In the genomic region with DNA sequence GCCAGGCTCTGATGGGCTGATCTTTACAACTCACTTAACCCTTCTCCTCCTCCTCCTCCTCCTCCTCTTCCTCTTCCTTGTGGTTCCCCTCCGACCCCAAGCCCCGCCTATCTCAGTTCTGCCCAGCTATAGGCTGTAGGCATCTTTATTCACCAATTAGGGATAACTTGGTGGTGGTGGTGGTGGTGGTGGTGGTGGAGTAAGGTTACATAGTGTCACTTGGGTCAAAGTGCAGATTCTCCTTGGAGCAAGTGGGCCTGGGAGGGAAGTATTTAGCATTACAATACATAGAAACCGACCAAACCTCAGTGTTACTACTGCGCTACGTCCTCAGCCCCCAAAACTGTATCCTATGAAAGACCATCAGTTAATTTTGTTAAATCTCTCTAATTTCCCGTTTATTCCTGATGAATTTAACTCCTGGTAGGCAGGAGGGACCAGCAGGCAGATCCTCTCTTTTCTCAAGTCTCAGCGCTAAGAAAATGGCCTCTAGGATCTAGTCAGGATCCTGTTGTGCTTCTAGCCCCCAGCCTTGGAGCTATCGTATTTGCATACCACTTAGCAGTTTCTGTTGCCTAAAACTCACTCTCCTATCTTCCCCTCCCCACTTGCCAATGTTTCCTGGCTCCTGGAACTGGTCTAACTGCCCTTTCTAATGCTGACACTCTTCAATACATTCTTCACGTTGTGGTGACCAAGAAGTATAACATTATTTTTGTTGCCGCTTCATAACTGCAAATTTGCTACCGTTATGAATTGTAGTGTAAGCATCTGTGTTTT, we compare ENCODE assay signal across 8 mouse cellular contexts. TPM values are rescaled to one million over a fixed set of nuclear protein-coding genes. Genes with fewer than 3 reads are reported as not detected.
A peak's percentile ranks its signal among the peaks of the same experiment; 100 is the strongest.
DNase-seq lines count a peak whose midpoint lies in the region; ATAC-seq lines count a peak whose summit lies in the region.

No protein-coding gene starts in this region.

- DNase-seq in forebrain, embryonic 14.5 days (ENCODE audit: low spot score): peak; percentile 37
- no peak for DNase-seq in liver, embryonic 13.5 days
- DNase-seq in thymus, postnatal 0 days (ENCODE audit: low spot score): peak; percentile 17
- no peak for DNase-seq in left cerebral cortex, postnatal 36 days (ENCODE audit: low spot score in 2 of 2)
- no peak for DNase-seq in lung, postnatal 10 days
- DNase-seq in lung, adult 18-20 months: no peak

- peak overlapping the region; percentile 95 for H3K27ac ChIP-seq in forebrain, embryonic 14.5 days (ENCODE audit: low read depth, low read length)
- H3K27ac ChIP-seq in liver, embryonic 13.5 days: peak overlapping the region; percentile 86

- intact Hi-C loops in left cerebral cortex, postnatal 36 days (cut with DNase I): loop anchor here (5.0 kb wide), 1 partner anchor 106 kb away; no protein-coding TSS in a partner anchor

- H3K4me3 ChIP-seq in megakaryocyte, embryonic 14.5 days (replicated peaks): peak overlapping the region; percentile 92
- H3K4me3 ChIP-seq in forebrain, embryonic 14.5 days (ENCODE audit: low read depth, low read length): peak overlapping the region; percentile 32
- H3K4me3 ChIP-seq in liver, embryonic 13.5 days (replicated peaks): peak overlapping the region; percentile 61

- 26% methylated on average over 11 of the region's 11 CpGs for WGBS in forebrain, embryonic 14.5 days
- WGBS in liver, embryonic 13.5 days (ENCODE audit: insufficient replicate concordance): 21% methylated on average over 11 of the region's 11 CpGs

- no peaks in the 10 kb centered on the region for H3K36me3 ChIP-seq in megakaryocyte, embryonic 14.5 days (replicated peaks; ENCODE audit: low read length)
- H3K36me3 ChIP-seq in forebrain, embryonic 14.5 days (ENCODE audit: control insufficient read depth, insufficient read depth, low read length): no peaks in the 10 kb centered on the region
- no peaks in the 10 kb centered on the region for H3K36me3 ChIP-seq in liver, embryonic 13.5 days

- H3K4me2 ChIP-seq in forebrain, embryonic 14.5 days (ENCODE audit: low read length): peak overlapping the region; percentile 61
- H3K4me2 ChIP-seq in liver, embryonic 13.5 days: peak overlapping the region; percentile 72

- no peaks in the 10 kb centered on the region for H3K9me3 ChIP-seq in megakaryocyte, embryonic 14.5 days
- H3K9me3 ChIP-seq in forebrain, embryonic 14.5 days (replicated peaks; ENCODE audit: control insufficient read depth, low read length): no peaks in the 10 kb centered on the region
- no peaks in the 10 kb centered on the region for H3K9me3 ChIP-seq in liver, embryonic 13.5 days (replicated peaks)

- peaks cover 66% of the 10 kb centered on the region for H3K4me1 ChIP-seq in megakaryocyte, embryonic 14.5 days
- peaks cover 4% of the 10 kb centered on the region for H3K4me1 ChIP-seq in forebrain, embryonic 14.5 days (ENCODE audit: control insufficient read depth, insufficient read depth, low read length)
- H3K4me1 ChIP-seq in liver, embryonic 13.5 days (replicated peaks): peaks cover 41% of the 10 kb centered on the region

- peak overlapping the region; percentile 76; the same call in 1 of the 2 replicates for H3K9ac ChIP-seq in forebrain, embryonic 14.5 days (ENCODE audit: low read length)
- H3K9ac ChIP-seq in liver, embryonic 13.5 days: 0 out of 2 replicates have a peak overlapping the region, but pooled peaks have one; percentile 17

- peaks cover 18% of the 10 kb centered on the region for H3K27me3 ChIP-seq in megakaryocyte, embryonic 14.5 days (replicated peaks)
- H3K27me3 ChIP-seq in forebrain, embryonic 14.5 days (replicated peaks; ENCODE audit: control insufficient read depth, insufficient read depth, low read length): no peaks in the 10 kb centered on the region
- no peaks in the 10 kb centered on the region for H3K27me3 ChIP-seq in liver, embryonic 13.5 days

- ATAC-seq in megakaryocyte, adult 5-6 weeks (ENCODE audit: poor library complexity, severe bottlenecking): no peak
- no peak for ATAC-seq in forebrain, embryonic 14.5 days
- ATAC-seq in liver, embryonic 13.5 days (ENCODE audit: low read depth): peak; percentile 47

RNA-seq across cellular contexts. Expression of a gene that starts 39.9 kb away (rescaled TPM):
- 0.35 and 5.9 TPM in 2 replicates for polyA plus RNA-seq in megakaryocyte, embryonic 14.5 days (2012; ENCODE audit: insufficient read depth, low replicate concordance)
- 177 and 179 TPM in 2 replicates for total RNA-seq in megakaryocyte, adult 5-6 weeks (2015)
- total RNA-seq in megakaryocyte, adult 5-6 weeks (2017): 384 and 435 TPM in 2 replicates
- 132 TPM in 2 replicates for polyA plus RNA-seq in forebrain, embryonic 14.5 days (2014; fragmentation: Nextera tagmentation; extraction: Ambion mirVana)
- polyA plus RNA-seq in liver, embryonic 13.5 days (2015; fragmentation: Nextera tagmentation; extraction: Ambion mirVana): 66.1 and 85.7 TPM in 2 replicates
- polyA plus RNA-seq in thymus, postnatal 0 days (2015; fragmentation: Nextera tagmentation; extraction: Ambion mirVana): 122 and 124 TPM in 2 replicates
- 100 to 1,000 TPM; 154 to 194 TPM for total RNA-seq in left cerebral cortex, postnatal 36 days (2021)

Comparison
In these comparisons a context has a peak if more than half of its experiments do, and no peak if none do; other contexts are left out.
1. H3K4me3 ChIP-seq: peak in every context shown above with its lines; median percentile 92 in megakaryocyte, embryonic 14.5 days; 61 in liver, embryonic 13.5 days; 32 in forebrain, embryonic 14.5 days.
2. DNase-seq: peak in forebrain, embryonic 14.5 days (single experiment) and thymus, postnatal 0 days (single experiment); none in liver, embryonic 13.5 days (single experiment), left cerebral cortex, postnatal 36 days (0 of 2), lung, postnatal 10 days (single experiment) and lung, adult 18-20 months (0 of 2).